Mouse (Mus musculus): ENCODE measurements around the gene Olfr700. TPM values are rescaled to one million over a fixed set of nuclear protein-coding genes. Genes with fewer than 3 reads are reported as not detected.

Gene Olfr700
- polyA plus RNA-seq (2015; fragmentation: Nextera tagmentation; extraction: Ambion mirVana), result not detected in 2 replicates

DNA sequence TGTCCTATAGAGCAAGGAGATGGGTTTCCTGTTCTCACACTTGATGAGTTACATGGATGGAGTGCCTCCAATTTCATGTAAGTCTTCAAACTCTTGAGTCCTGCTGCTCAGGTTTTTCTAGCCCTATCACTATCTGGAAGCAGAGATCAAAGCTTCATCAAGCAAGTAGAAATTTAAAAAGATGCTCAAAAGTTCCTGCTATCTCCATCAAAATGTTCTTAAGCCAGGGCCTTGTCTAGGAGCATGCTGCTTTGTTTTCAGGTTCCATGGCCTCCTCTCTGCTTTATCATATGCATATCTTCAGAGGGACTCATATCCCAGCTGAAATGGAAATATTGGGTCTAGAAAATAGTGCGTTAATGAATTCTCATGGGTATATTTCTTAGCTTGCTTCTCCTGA is at the start of gene Olfr700:
Gene Olfr700, minus strand, starts transcription at position 101 of the 400 bp plus-strand sequence.

DNA sequence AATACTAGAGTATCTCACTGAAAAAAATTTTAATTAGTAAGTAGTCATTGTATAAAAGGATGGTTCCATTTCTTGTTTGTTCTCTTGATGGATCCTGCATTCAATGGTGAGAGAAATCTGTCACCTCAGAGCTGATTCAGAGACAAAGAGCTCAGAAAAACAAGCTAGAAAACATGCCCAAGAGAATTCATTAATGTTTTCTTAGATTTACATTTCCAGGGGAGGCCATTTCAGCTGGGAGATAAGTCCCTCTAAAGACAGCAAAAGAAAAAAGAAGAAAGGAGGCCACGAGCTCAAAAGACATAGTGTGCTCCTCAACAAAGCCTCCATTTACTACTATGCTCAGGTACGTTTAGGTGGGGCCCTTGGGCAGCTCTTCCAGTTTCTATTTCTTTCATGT is 34.4 kb upstream of the Olfr700 start, which contains the start of gene Olfr703:
Gene Olfr703, plus strand, starts transcription at position 301 of the 400 bp plus-strand sequence.

DNA sequence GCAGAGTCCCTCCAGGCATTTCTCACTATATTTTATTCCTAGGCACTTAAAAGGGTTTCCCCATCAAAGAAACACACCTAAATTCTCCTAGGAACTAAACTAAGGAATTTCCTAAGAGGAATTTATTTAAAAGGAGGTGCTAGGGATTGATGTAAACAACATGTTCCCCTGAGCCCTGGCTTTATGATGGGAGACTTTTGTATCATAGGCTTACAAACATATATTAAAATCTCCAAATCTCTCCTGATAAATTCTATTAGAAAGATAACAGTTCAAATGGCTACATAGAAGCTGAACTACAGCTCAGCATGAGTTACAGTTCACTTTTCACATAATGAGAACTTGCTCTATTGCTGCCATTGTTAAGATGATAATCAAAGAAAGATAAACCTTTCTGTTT is 25.2 kb upstream of the Olfr700 start, which contains the start of gene Olfr702:
Gene Olfr702, minus strand, starts transcription at position 101 of the 400 bp plus-strand sequence.

DNA sequence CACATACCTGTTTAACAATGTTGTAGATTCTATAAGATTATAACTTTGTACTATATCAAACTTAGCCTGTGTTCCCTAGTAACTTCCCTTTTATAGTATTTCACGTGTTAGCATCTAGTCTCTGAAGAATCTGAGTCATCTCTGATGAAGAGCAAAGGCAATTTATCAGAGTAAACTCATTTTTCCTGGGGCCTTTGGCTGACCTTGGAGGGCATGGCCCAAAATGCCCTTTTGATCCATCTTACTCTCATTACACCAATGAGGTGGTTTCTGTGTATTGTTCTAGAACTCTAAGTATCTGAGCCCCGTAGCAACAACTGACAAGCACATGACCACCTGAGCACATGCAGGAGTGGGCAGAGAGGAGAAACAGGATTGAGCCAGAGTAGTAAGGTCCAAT is 5.2 kb upstream of the Olfr700 start, which contains the start of gene Olfr701:
Gene Olfr701, plus strand, starts transcription at position 301 of the 400 bp plus-strand sequence.

DNA sequence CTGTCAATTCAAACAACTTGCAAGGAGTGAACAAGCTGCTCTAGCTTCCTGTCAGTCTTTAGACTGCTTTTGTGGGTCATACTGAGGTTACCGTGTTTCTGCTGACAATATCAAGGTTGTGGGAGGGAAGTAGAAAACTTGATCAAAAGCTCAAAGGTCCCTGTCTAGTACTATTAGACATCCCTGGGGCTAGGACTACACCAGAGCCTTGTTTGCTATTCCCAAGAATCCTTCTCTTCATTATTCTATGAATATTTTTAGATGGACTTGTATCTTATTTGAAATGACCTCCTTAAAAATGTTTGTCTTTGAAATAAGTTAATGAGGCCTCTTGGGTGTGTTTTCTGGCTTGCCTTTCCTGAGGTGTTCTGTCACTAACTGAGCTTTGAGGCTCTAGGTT is 15.5 kb downstream of the Olfr700 start, which contains the start of gene Olfr699:
Gene Olfr699, minus strand, starts transcription at position 101 of the 400 bp plus-strand sequence.

Other genes starting within 250 kb of the Olfr700 start
- gene Olfr693, start 128.2 kb downstream of the Olfr700 start, polyA plus RNA-seq (2015; fragmentation: Nextera tagmentation; extraction: Ambion mirVana), result not detected in 2 replicates
- not detected in 2 replicates for gene Olfr694, start 117.0 kb downstream of the Olfr700 start, polyA plus RNA-seq (2015; fragmentation: Nextera tagmentation; extraction: Ambion mirVana)
- not detected in 2 replicates for gene Olfr695, start 92.4 kb downstream of the Olfr700 start, polyA plus RNA-seq (2015; fragmentation: Nextera tagmentation; extraction: Ambion mirVana)
- not detected in 2 replicates for gene Olfr697, start 66.4 kb downstream of the Olfr700 start, polyA plus RNA-seq (2015; fragmentation: Nextera tagmentation; extraction: Ambion mirVana)
- not detected in 2 replicates for gene Olfr698, start 53.4 kb downstream of the Olfr700 start, polyA plus RNA-seq (2015; fragmentation: Nextera tagmentation; extraction: Ambion mirVana)
- not detected in 2 replicates for gene Olfr699, start 15.6 kb downstream of the Olfr700 start, polyA plus RNA-seq (2015; fragmentation: Nextera tagmentation; extraction: Ambion mirVana)
- gene Olfr701, start 5.3 kb upstream of the Olfr700 start, polyA plus RNA-seq (2015; fragmentation: Nextera tagmentation; extraction: Ambion mirVana), result 0.04 TPM in 1 of 2 replicates, not detected in the other
- not detected in 2 replicates for gene Olfr702, start 25.1 kb upstream of the Olfr700 start, polyA plus RNA-seq (2015; fragmentation: Nextera tagmentation; extraction: Ambion mirVana)
- not detected in 2 replicates for gene Olfr703, start 34.5 kb upstream of the Olfr700 start, polyA plus RNA-seq (2015; fragmentation: Nextera tagmentation; extraction: Ambion mirVana)
- not detected in 2 replicates for gene Olfr704, start 54.4 kb upstream of the Olfr700 start, polyA plus RNA-seq (2015; fragmentation: Nextera tagmentation; extraction: Ambion mirVana)
- gene Olfr705, start 68.1 kb upstream of the Olfr700 start, polyA plus RNA-seq (2015; fragmentation: Nextera tagmentation; extraction: Ambion mirVana), result not detected in 2 replicates
- not detected in 2 replicates for gene Olfr706, start 79.3 kb upstream of the Olfr700 start, polyA plus RNA-seq (2015; fragmentation: Nextera tagmentation; extraction: Ambion mirVana)
- not detected in 2 replicates for gene Olfr707, start 92.4 kb upstream of the Olfr700 start, polyA plus RNA-seq (2015; fragmentation: Nextera tagmentation; extraction: Ambion mirVana)
- not detected in 2 replicates for gene Olfr1532-ps1, start 99.2 kb upstream of the Olfr700 start, polyA plus RNA-seq (2015; fragmentation: Nextera tagmentation; extraction: Ambion mirVana)
- gene Olfr709-ps1, start 123.4 kb upstream of the Olfr700 start, polyA plus RNA-seq (2015; fragmentation: Nextera tagmentation; extraction: Ambion mirVana), result not detected in 2 replicates
- gene Olfr710, start 139.5 kb upstream of the Olfr700 start, polyA plus RNA-seq (2015; fragmentation: Nextera tagmentation; extraction: Ambion mirVana), result not detected in 2 replicates
- not detected in 2 replicates for gene Olfr6, start 155.1 kb upstream of the Olfr700 start, polyA plus RNA-seq (2015; fragmentation: Nextera tagmentation; extraction: Ambion mirVana)
- not detected in 2 replicates for gene Olfr711, start 166.6 kb upstream of the Olfr700 start, polyA plus RNA-seq (2015; fragmentation: Nextera tagmentation; extraction: Ambion mirVana)
- not detected in 2 replicates for gene Olfr2, start 197.2 kb upstream of the Olfr700 start, polyA plus RNA-seq (2015; fragmentation: Nextera tagmentation; extraction: Ambion mirVana)
- not detected in 2 replicates for gene Olfr713, start 222.3 kb upstream of the Olfr700 start, polyA plus RNA-seq (2015; fragmentation: Nextera tagmentation; extraction: Ambion mirVana)